In genomic region chr15:77449927-77450326, GRCm38 (mm10) we compare ENCODE assay signal across 16 mouse cellular contexts. TPM values are rescaled to one million over a fixed set of nuclear protein-coding genes. Genes with fewer than 3 reads are reported as not detected.
A peak's percentile ranks its signal among the peaks of the same experiment; 100 is the strongest.
DNase-seq lines count a peak whose midpoint lies in the region; TF ChIP-seq lines count a peak whose summit lies in the region.
"Not testable (repeated sequence)": the region's sequence is repeated elsewhere in the genome, so short reads cannot be mapped to it uniquely, and the experiment has no call there.
"Had no signal": no experiment of that assay in that cellular context is flagged by ENCODE, and none has a peak within 500 bp of the region (broad histone marks: within the 10 kb centered on the region; RNA-seq: fewer than 3 reads in every experiment).

No protein-coding gene starts in this region.

- TF ChIP-seq POLR2A in brain, embryonic 14.5 days (IDR thresholded peaks at IDR 0.05; ENCODE audit: borderline replicate concordance, extremely low read depth, insufficient read depth, insufficient read length, poor library complexity, severe bottlenecking); lung, adult 2 months (IDR thresholded peaks at IDR 0.05; ENCODE audit: borderline replicate concordance, extremely low read depth, low read depth, low read length): not testable (repeated sequence)

- not testable (repeated sequence) for H3K4me3 ChIP-seq in lung, adult 2 months (replicated peaks; ENCODE audit: extremely low read depth, low read depth, low read length)

- not testable (repeated sequence) for H3K4me1 ChIP-seq in lung, adult 2 months (ENCODE audit: control insufficient read depth, insufficient read depth, low read length)

- 44% methylated on average over 10 of the region's 10 CpGs for WGBS in lung, adult 2 months

- TF ChIP-seq CTCF in brain, embryonic 14.5 days (IDR thresholded peaks at IDR 0.05; ENCODE audit: borderline replicate concordance, extremely low read depth, insufficient read depth, insufficient read length): peak; percentile 24; the same call in 1 of the 2 replicates
- TF ChIP-seq CTCF in lung, adult 2 months (IDR thresholded peaks at IDR 0.05; ENCODE audit: insufficient read depth, low read length): 0 out of 2 replicates have a peak, but pooled peaks have one; percentile 2

- peak; percentile 76 for DNase-seq in R1 (ENCODE audit: low read depth, low spot score)
- DNase-seq in brain, embryonic 14.5 days (ENCODE audit: low read depth); lung, adult 2 months: not testable (repeated sequence)
- DNase-seq in gastrocnemius, postnatal 25 days: peak; percentile 7
- DNase-seq in kidney, postnatal 10 days: peak; percentile 28
- peak; percentile 11 for DNase-seq in right cerebral cortex, adult 18-20 months
- DNase-seq in thymus, postnatal 25 days: peak; percentile 24

RNA-seq across cellular contexts. Expression of gene Apol7b, which starts 2.6 kb away (rescaled TPM):
- polyA plus RNA-seq in brain, embryonic 14.5 days (2012; rRNA removed): not detected in 2 replicates
- 1 to 10 TPM; 2.2 to 2.5 TPM for total RNA-seq in gastrocnemius, postnatal 25 days (2021)
- polyA plus RNA-seq in lung, adult 2 months (2012; rRNA removed): not detected in 2 replicates
- total RNA-seq: common myeloid progenitor, adult 5-6 weeks had no signal
- polyA plus RNA-seq: forebrain, embryonic 10.5 days; heart, embryonic 12.5 days; hindbrain, embryonic 16.5 days; liver, embryonic 16.5 days; midbrain, embryonic 12.5 days; neural tube, embryonic 14.5 days had no signal

RNA-seq across cellular contexts. Expression of gene Apol10a, which starts 26.9 kb away (rescaled TPM):
- not detected in 2 replicates for polyA plus RNA-seq in brain, embryonic 14.5 days (2012; rRNA removed)
- not detected for total RNA-seq in gastrocnemius, postnatal 25 days (2021)
- 0.06 TPM in 1 of 2 replicates, not detected in the other for polyA plus RNA-seq in lung, adult 2 months (2012; rRNA removed)
- total RNA-seq: common myeloid progenitor, adult 5-6 weeks; left cerebral cortex, postnatal 14 days had no signal
- polyA plus RNA-seq: forebrain, embryonic 10.5 days; heart, embryonic 12.5 days; hindbrain, embryonic 16.5 days; liver, embryonic 16.5 days; midbrain, embryonic 12.5 days; neural tube, embryonic 14.5 days had no signal

RNA-seq across cellular contexts. Expression of gene Apol9a, which starts 39.0 kb away (rescaled TPM):
- polyA plus RNA-seq in brain, embryonic 14.5 days (2012; rRNA removed): 0.23 TPM in 1 of 2 replicates, not detected in the other
- total RNA-seq in gastrocnemius, postnatal 25 days (2021): not detected
- polyA plus RNA-seq in lung, adult 2 months (2012; rRNA removed): 0.80 and 1.3 TPM in 2 replicates
- total RNA-seq: common myeloid progenitor, adult 5-6 weeks had no signal
- polyA plus RNA-seq: forebrain, embryonic 10.5 days; liver, embryonic 16.5 days; midbrain, embryonic 12.5 days had no signal

RNA-seq across cellular contexts. Expression of gene Apol7a, which starts 51.0 kb away (rescaled TPM):
- not detected in 2 replicates for polyA plus RNA-seq in brain, embryonic 14.5 days (2012; rRNA removed)
- under 1 TPM; 0.31 to 0.46 TPM for total RNA-seq in gastrocnemius, postnatal 25 days (2021)
- 0.31 and 0.38 TPM in 2 replicates for polyA plus RNA-seq in lung, adult 2 months (2012; rRNA removed)
- total RNA-seq: common myeloid progenitor, adult 5-6 weeks had no signal
- polyA plus RNA-seq: forebrain, embryonic 10.5 days; hindbrain, embryonic 16.5 days; midbrain, embryonic 12.5 days; neural tube, embryonic 14.5 days had no signal

RNA-seq across cellular contexts. Expression of gene Apol11a, which starts 58.1 kb away (rescaled TPM):
- polyA plus RNA-seq in brain, embryonic 14.5 days (2012; rRNA removed): not detected in 2 replicates
- not detected for total RNA-seq in gastrocnemius, postnatal 25 days (2021)
- polyA plus RNA-seq in lung, adult 2 months (2012; rRNA removed): not detected in 2 replicates
- total RNA-seq: common myeloid progenitor, adult 5-6 weeks; left cerebral cortex, postnatal 14 days had no signal
- polyA plus RNA-seq: forebrain, embryonic 10.5 days; heart, embryonic 12.5 days; hindbrain, embryonic 16.5 days; midbrain, embryonic 12.5 days; neural tube, embryonic 14.5 days; stomach, embryonic 15.5 days had no signal
